Mouse (Mus musculus) MEL (cell line): ENCODE measurements around the gene Tmpo.

ENCODE experiments used
- POLR2A ChIP-seq, 2 experiments: IDR thresholded peaks; 2 replicates each; pipeline ENCODE4 v1.6.1; 2011 to 2012; ENCODE audit warnings: low read length in 2 of 2, mild to moderate bottlenecking in 2 of 2, control low read depth in 1 of 2, improper control_type of control experiment in 1 of 2, low read depth in 1 of 2, moderate library complexity in 1 of 2; ENCODE audit not compliant: control insufficient read depth in 1 of 2, insufficient read depth in 1 of 2, poor library complexity in 1 of 2
- RCOR1 ChIP-seq: IDR thresholded peaks from 2 replicates; pipeline ENCODE4 v1.6.1; 2012; ENCODE audit warnings: low read depth, mild to moderate bottlenecking, inconsistent platforms, low read length, improper control_type of control experiment

- TF ChIP-seq POLR2A (IDR thresholded peaks at IDR 0.05; ENCODE audit: control insufficient read depth in 1 of 2, insufficient read depth in 1 of 2, low read depth in 1 of 2, low read length in 2 of 2, poor library complexity in 1 of 2) (no peak), RCOR1 (no peak)
Observed at GRCm38 (mm10) chr10:91207275-91207674, 26.2 kb upstream of the Tmpo start.
